ENCODE assay signal across 27 mouse cellular contexts in the genomic region with DNA sequence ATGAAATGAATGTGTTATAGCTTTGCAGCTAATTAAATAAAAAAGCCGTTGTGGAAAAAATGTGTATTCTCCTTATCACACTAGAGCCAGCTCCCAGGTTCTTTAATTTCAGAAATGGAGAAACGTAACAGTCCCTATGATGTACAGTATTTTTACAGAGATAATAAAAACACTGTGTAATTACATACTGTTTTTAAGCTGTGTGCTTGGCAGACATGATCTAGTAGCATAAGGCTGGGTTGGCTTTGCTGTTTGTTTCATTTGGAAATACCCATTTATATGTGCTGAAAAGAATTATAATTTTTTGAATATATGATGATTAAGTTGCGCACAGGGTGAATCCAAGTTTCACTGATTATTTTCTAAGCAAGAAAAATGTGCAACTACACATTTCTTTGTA.
"Had no signal": no experiment of that assay in that cellular context is flagged by ENCODE, and none has a peak within 500 bp of the region (broad histone marks: within the 10 kb centered on the region; RNA-seq: fewer than 3 reads in every experiment).

No protein-coding gene starts in this region.

- ATAC-seq: hindbrain, embryonic 16.5 days; inflammation-experienced regulatory T-cells, adult 6 months; intestine, embryonic 15.5 days; intestine, postnatal 0 days had no signal

- H3K4me3 ChIP-seq: gastrocnemius, adult 2 months; heart, embryonic 10.5 days; heart, embryonic 12.5 days; hindbrain, embryonic 10.5 days; hindbrain, embryonic 12.5 days; intestine, embryonic 15.5 days; left cerebral cortex, adult 2 months; limb, embryonic 10.5 days; limb, embryonic 12.5 days; liver, embryonic 13.5 days; liver, embryonic 15.5 days had no signal

- H3K4me2 ChIP-seq: heart, embryonic 12.5 days; hindbrain, embryonic 12.5 days; hindbrain, embryonic 14.5 days; intestine, embryonic 15.5 days; limb, embryonic 12.5 days; liver, embryonic 11.5 days; liver, embryonic 13.5 days; liver, embryonic 15.5 days had no signal

- H3K9me3 ChIP-seq: heart, embryonic 10.5 days; heart, embryonic 12.5 days; hindbrain, embryonic 10.5 days; hindbrain, embryonic 12.5 days; intestine, embryonic 15.5 days; limb, embryonic 10.5 days; limb, embryonic 12.5 days; liver, embryonic 13.5 days; liver, embryonic 15.5 days had no signal

- DNase-seq: gastrocnemius, adult 2 months; gastrocnemius, postnatal 10 days; gastrocnemius, postnatal 25 days; heart, adult 18-20 months; heart, postnatal 10 days; heart, postnatal 4 days; kidney, adult 18-20 months; kidney, adult 8-10 months; kidney, postnatal 10 days; kidney, postnatal 25 days; kidney, postnatal 4 days; liver; liver, embryonic 13.5 days had no signal

- H3K4me1 ChIP-seq: heart, embryonic 10.5 days; heart, embryonic 12.5 days; hindbrain, embryonic 10.5 days; hindbrain, embryonic 12.5 days; intestine, embryonic 15.5 days; limb, embryonic 10.5 days; limb, embryonic 12.5 days; liver, embryonic 13.5 days; liver, embryonic 15.5 days had no signal

- H3K27ac ChIP-seq: gastrocnemius, adult 2 months; heart, embryonic 10.5 days; hindbrain, embryonic 10.5 days; hindbrain, embryonic 12.5 days; hindbrain, embryonic 14.5 days; intestine, embryonic 15.5 days; left cerebral cortex, adult 2 months; limb, embryonic 10.5 days; limb, embryonic 12.5 days; liver, embryonic 13.5 days; liver, embryonic 15.5 days had no signal

- H3K9ac ChIP-seq: heart, embryonic 12.5 days; hindbrain, embryonic 12.5 days; hindbrain, embryonic 14.5 days; intestine, embryonic 15.5 days; limb, embryonic 12.5 days; liver, embryonic 13.5 days; liver, embryonic 15.5 days had no signal

- H3K27me3 ChIP-seq: heart, embryonic 12.5 days; hindbrain, embryonic 12.5 days; intestine, embryonic 15.5 days; limb, embryonic 12.5 days; liver, embryonic 13.5 days; liver, embryonic 15.5 days had no signal

- H3K36me3 ChIP-seq: heart, embryonic 10.5 days; heart, embryonic 12.5 days; hindbrain, embryonic 10.5 days; hindbrain, embryonic 12.5 days; intestine, embryonic 15.5 days; limb, embryonic 10.5 days; limb, embryonic 12.5 days; liver, embryonic 13.5 days; liver, embryonic 15.5 days had no signal
